Mouse (Mus musculus): ENCODE measurements at regions not wholly inside any gene's neighbourhood (a gene's known extent, or its start where the extent isn't known, plus 50 kb on each side); places are given as distances from the start of the nearest gene placed in this dataset.

GRCm38 (mm10) chr15:97620261-97620660, 85.4 kb downstream of the Rpap3 start:
- Histone ChIP-seq H3K27me3 (replicated peaks; ENCODE audit: control insufficient read depth, insufficient read depth, low read length) (no peaks in the 10 kb centered on the region), H3K4me2 (ENCODE audit: low read depth, low read length) (no peak overlapping the region), H3K4me1 (ENCODE audit: control insufficient read depth, insufficient read depth, low read length) (no peaks in the 10 kb centered on the region), H3K9ac (ENCODE audit: low read depth, low read length) (no peak overlapping the region), H3K9me3 (ENCODE audit: control insufficient read depth, low read length) (no peaks in the 10 kb centered on the region), H3K36me3 (ENCODE audit: control insufficient read depth, insufficient read depth, low read length) (no peaks in the 10 kb centered on the region), H3K27ac (replicated peaks; ENCODE audit: low read depth, low read length) (no peak overlapping the region), H3K4me3 (ENCODE audit: low read depth, low read length) (no peak overlapping the region)
- DNase-seq (ENCODE audit: low spot score) (peak; percentile 16), ATAC-seq (ENCODE audit: low read depth) (no peak)
- WGBS = 60% methylated on average over 6 of the region's 6 CpGs

- ATAC-seq (ENCODE audit: low read depth) = no peak
- Histone ChIP-seq H3K4me1 (ENCODE audit: control insufficient read depth, insufficient read depth, low read length) (no peaks in the 10 kb centered on the region), H3K27ac (replicated peaks; ENCODE audit: low read depth, low read length) (no peak overlapping the region), H3K27me3 (replicated peaks; ENCODE audit: control insufficient read depth, insufficient read depth, low read length) (no peaks in the 10 kb centered on the region), H3K36me3 (ENCODE audit: control insufficient read depth, insufficient read depth, low read length) (no peaks in the 10 kb centered on the region), H3K4me2 (ENCODE audit: low read depth, low read length) (no peak overlapping the region), H3K9ac (ENCODE audit: low read depth, low read length) (no peak overlapping the region), H3K9me3 (ENCODE audit: control insufficient read depth, low read length) (no peaks in the 10 kb centered on the region), H3K4me3 (ENCODE audit: low read depth, low read length) (no peak overlapping the region)
- 72% methylated on average over 7 of the region's 7 CpGs for WGBS
- DNase-seq (ENCODE audit: low spot score) = no peak
Observed at GRCm38 (mm10) chr15:97619764-97620163, 85.9 kb downstream of the Rpap3 start.

- ATAC-seq (ENCODE audit: low read depth) (no peak), DNase-seq (ENCODE audit: low spot score) (no peak)
- Histone ChIP-seq H3K27ac (replicated peaks; ENCODE audit: low read depth, low read length) (no peak overlapping the region), H3K36me3 (ENCODE audit: control insufficient read depth, insufficient read depth, low read length) (no peaks in the 10 kb centered on the region), H3K4me1 (ENCODE audit: control insufficient read depth, insufficient read depth, low read length) (no peaks in the 10 kb centered on the region), H3K4me2 (ENCODE audit: low read depth, low read length) (no peak overlapping the region), H3K9ac (ENCODE audit: low read depth, low read length) (no peak overlapping the region), H3K9me3 (ENCODE audit: control insufficient read depth, low read length) (no peaks in the 10 kb centered on the region), H3K4me3 (ENCODE audit: low read depth, low read length) (no peak overlapping the region), H3K27me3 (replicated peaks; ENCODE audit: control insufficient read depth, insufficient read depth, low read length) (no peaks in the 10 kb centered on the region; the same call in 1 of the 2 replicates)
- 89% methylated on average over 2 of the region's 2 CpGs for WGBS
Observed at GRCm38 (mm10) chr15:97612325-97612724, 93.3 kb downstream of the Rpap3 start.

GRCm38 (mm10) chr15:97610767-97611166, 94.9 kb downstream of the Rpap3 start:
- no peaks in the 10 kb centered on the region; the same call in 1 of the 2 replicates for H3K27me3 ChIP-seq (replicated peaks; ENCODE audit: control insufficient read depth, insufficient read depth, low read length)
- 80% methylated on average over 4 of the region's 4 CpGs for WGBS
- H3K27ac ChIP-seq (replicated peaks; ENCODE audit: low read depth, low read length) = no peak overlapping the region
- H3K36me3 ChIP-seq (ENCODE audit: control insufficient read depth, insufficient read depth, low read length) = no peaks in the 10 kb centered on the region
- no peak overlapping the region for H3K9ac ChIP-seq (ENCODE audit: low read depth, low read length)
- H3K4me1 ChIP-seq (ENCODE audit: control insufficient read depth, insufficient read depth, low read length) = peaks cover 9% of the 10 kb centered on the region
- DNase-seq (ENCODE audit: low spot score) (no peak), ATAC-seq (ENCODE audit: low read depth) (no peak)
- H3K4me3 ChIP-seq (ENCODE audit: low read depth, low read length) = no peak overlapping the region
- H3K9me3 ChIP-seq (ENCODE audit: control insufficient read depth, low read length) = no peaks in the 10 kb centered on the region
- no peak overlapping the region for H3K4me2 ChIP-seq (ENCODE audit: low read depth, low read length)

GRCm38 (mm10) chr15:97609496-97609895, 96.1 kb downstream of the Rpap3 start:
- Histone ChIP-seq H3K9ac (ENCODE audit: low read depth, low read length) (no peak overlapping the region), H3K4me2 (ENCODE audit: low read depth, low read length) (no peak overlapping the region), H3K4me1 (ENCODE audit: control insufficient read depth, insufficient read depth, low read length) (peaks cover 9% of the 10 kb centered on the region), H3K27me3 (replicated peaks; ENCODE audit: control insufficient read depth, insufficient read depth, low read length) (no peaks in the 10 kb centered on the region; the same call in 1 of the 2 replicates), H3K9me3 (ENCODE audit: control insufficient read depth, low read length) (no peaks in the 10 kb centered on the region), H3K27ac (replicated peaks; ENCODE audit: low read depth, low read length) (no peak overlapping the region), H3K4me3 (ENCODE audit: low read depth, low read length) (no peak overlapping the region), H3K36me3 (ENCODE audit: control insufficient read depth, insufficient read depth, low read length) (no peaks in the 10 kb centered on the region)
- ATAC-seq (ENCODE audit: low read depth) = no peak
- 64% methylated on average over 7 of the region's 7 CpGs for WGBS
- no peak for DNase-seq (ENCODE audit: low spot score)

GRCm38 (mm10) chr15:97608651-97609050, 97.0 kb downstream of the Rpap3 start:
- peaks cover 9% of the 10 kb centered on the region for H3K4me1 ChIP-seq (ENCODE audit: control insufficient read depth, insufficient read depth, low read length)
- H3K27me3 ChIP-seq (replicated peaks; ENCODE audit: control insufficient read depth, insufficient read depth, low read length) = no peaks in the 10 kb centered on the region; the same call in 1 of the 2 replicates
- H3K4me3 ChIP-seq (ENCODE audit: low read depth, low read length) = no peak overlapping the region
- no peaks in the 10 kb centered on the region for H3K9me3 ChIP-seq (ENCODE audit: control insufficient read depth, low read length)
- no peak overlapping the region for H3K27ac ChIP-seq (replicated peaks; ENCODE audit: low read depth, low read length)
- 89% methylated on average over 7 of the region's 7 CpGs for WGBS
- H3K9ac ChIP-seq (ENCODE audit: low read depth, low read length) = no peak overlapping the region
- DNase-seq (ENCODE audit: low spot score) (no peak), ATAC-seq (ENCODE audit: low read depth) (no peak)
- H3K4me2 ChIP-seq (ENCODE audit: low read depth, low read length) = no peak overlapping the region
- no peaks in the 10 kb centered on the region for H3K36me3 ChIP-seq (ENCODE audit: control insufficient read depth, insufficient read depth, low read length)

- H3K4me2 ChIP-seq (ENCODE audit: low read depth, low read length) = no peak overlapping the region
- no peaks in the 10 kb centered on the region for H3K36me3 ChIP-seq (ENCODE audit: control insufficient read depth, insufficient read depth, low read length)
- no peak overlapping the region for H3K27ac ChIP-seq (replicated peaks; ENCODE audit: low read depth, low read length)
- no peak for DNase-seq (ENCODE audit: low spot score)
- 76% methylated on average over 15 of the region's 15 CpGs for WGBS
- H3K9ac ChIP-seq (ENCODE audit: low read depth, low read length) = no peak overlapping the region
- peaks cover 9% of the 10 kb centered on the region for H3K4me1 ChIP-seq (ENCODE audit: control insufficient read depth, insufficient read depth, low read length)
- H3K4me3 ChIP-seq (ENCODE audit: low read depth, low read length) = no peak overlapping the region
- H3K27me3 ChIP-seq (replicated peaks; ENCODE audit: control insufficient read depth, insufficient read depth, low read length) = no peaks in the 10 kb centered on the region; the same call in 1 of the 2 replicates
- no peak for ATAC-seq (ENCODE audit: low read depth)
- H3K9me3 ChIP-seq (ENCODE audit: control insufficient read depth, low read length) = no peaks in the 10 kb centered on the region
Observed at GRCm38 (mm10) chr15:97607617-97608206, 97.9 kb downstream of the Rpap3 start.

GRCm38 (mm10) chr15:97606630-97607381, 98.8 kb downstream of the Rpap3 start:
- H3K9me3 ChIP-seq (ENCODE audit: control insufficient read depth, low read length) = no peaks in the 10 kb centered on the region
- H3K4me1 ChIP-seq (ENCODE audit: control insufficient read depth, insufficient read depth, low read length) = peaks cover 9% of the 10 kb centered on the region
- no peaks in the 10 kb centered on the region; the same call in 1 of the 2 replicates for H3K27me3 ChIP-seq (replicated peaks; ENCODE audit: control insufficient read depth, insufficient read depth, low read length)
- H3K4me3 ChIP-seq (ENCODE audit: low read depth, low read length) = peak overlapping the region; percentile 36
- no peak overlapping the region; the same call in 1 of the 2 replicates for H3K27ac ChIP-seq (replicated peaks; ENCODE audit: low read depth, low read length)
- WGBS = 12% methylated on average over 25 of the region's 25 CpGs
- peak overlapping the region; percentile 62 for H3K4me2 ChIP-seq (ENCODE audit: low read depth, low read length)
- peak overlapping the region; percentile 46 for H3K9ac ChIP-seq (ENCODE audit: low read depth, low read length)
- ATAC-seq (ENCODE audit: low read depth) (peak; percentile 87), DNase-seq (ENCODE audit: low spot score) (peak; percentile 88)
- no peaks in the 10 kb centered on the region for H3K36me3 ChIP-seq (ENCODE audit: control insufficient read depth, insufficient read depth, low read length)
